ENCODE assay signal across 21 mouse cellular contexts in the genomic region with DNA sequence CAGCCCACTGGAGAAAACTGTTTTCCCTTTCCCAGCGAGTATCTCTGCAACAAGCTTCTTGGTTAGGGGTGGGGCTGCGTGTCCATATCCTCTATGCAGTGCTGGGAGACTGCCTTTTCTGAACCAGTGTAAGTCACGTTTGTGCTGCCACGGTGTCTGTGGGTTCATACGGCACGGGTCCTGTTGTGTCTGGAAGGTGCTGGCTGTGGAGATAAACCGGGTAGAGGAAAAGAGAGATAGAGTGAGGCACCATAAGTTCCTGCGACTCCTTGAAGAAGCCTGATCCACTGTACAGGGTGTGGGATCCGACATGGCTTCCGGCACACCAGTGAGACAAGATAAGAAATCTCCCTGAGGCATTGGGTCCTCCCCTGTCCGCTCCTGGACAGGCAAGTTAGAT. TPM values are rescaled to one million over a fixed set of nuclear protein-coding genes. Genes with fewer than 3 reads are reported as not detected.
DNase-seq lines count a peak whose midpoint lies in the region; ATAC-seq lines count a peak whose summit lies in the region.
"Had no signal": no experiment of that assay in that cellular context is flagged by ENCODE, and none has a peak within 500 bp of the region (broad histone marks: within the 10 kb centered on the region; RNA-seq: fewer than 3 reads in every experiment).

No protein-coding gene starts in this region.

- no peak for DNase-seq in heart, embryonic 10.5 days (ENCODE audit: low spot score)
- no peak for DNase-seq in heart, postnatal 25 days (ENCODE audit: low spot score)
- peak; percentile 25 for DNase-seq in c-Kit-negative CD71-positive TER-119-positive erythroid progenitor cells, embryonic 14.5 days (ENCODE audit: low read depth, low spot score)
- no peak for DNase-seq in urinary bladder, adult 2 months (ENCODE audit: low spot score)
- no peak for DNase-seq in adrenal gland, adult (ENCODE audit: inconsistent age in 2 of 2, low spot score in 1 of 2)
- DNase-seq in Muller cell, postnatal 12 days (ENCODE audit: inconsistent ontology term) = no peak
- DNase-seq: adrenal gland, adult 8-10 months; cerebellum, postnatal 10 days; kidney, adult 11 months; kidney, postnatal 36 days; lung, adult 18-20 months; midbrain, embryonic 14.5 days; right cerebral cortex, postnatal 14 days; thymus, adult 18-20 months had no signal

- peak overlapping the region; percentile 43 for H3K4me2 ChIP-seq in heart, embryonic 15.5 days
- H3K4me2 ChIP-seq in liver, embryonic 15.5 days = peak overlapping the region; percentile 68
- H3K4me2 ChIP-seq: embryonic facial prominence, embryonic 12.5 days; forebrain, embryonic 12.5 days; hindbrain, embryonic 13.5 days had no signal

- no peak overlapping the region for H3K9ac ChIP-seq in heart, embryonic 15.5 days
- H3K9ac ChIP-seq in liver, embryonic 15.5 days = peak overlapping the region; percentile 18; the same call in 1 of the 2 replicates
- H3K9ac ChIP-seq: embryonic facial prominence, embryonic 12.5 days; forebrain, embryonic 12.5 days; hindbrain, embryonic 13.5 days had no signal

- peaks cover 23% of the 10 kb centered on the region for H3K4me1 ChIP-seq in heart, embryonic 10.5 days
- peaks cover 12% of the 10 kb centered on the region for H3K4me1 ChIP-seq in heart, embryonic 15.5 days (replicated peaks)
- peaks cover 26% of the 10 kb centered on the region for H3K4me1 ChIP-seq in liver, embryonic 15.5 days (replicated peaks)
- H3K4me1 ChIP-seq: embryonic facial prominence, embryonic 12.5 days; forebrain, embryonic 12.5 days had no signal

- WGBS in heart, embryonic 10.5 days = 39% methylated on average over 11 of the region's 11 CpGs
- 41% methylated on average over 11 of the region's 11 CpGs for WGBS in heart, embryonic 15.5 days
- whole genome bisulfite sequencing in liver, embryonic 15.5 days (ENCODE audit: insufficient replicate concordance) = 11% methylated on average over 11 of the region's 11 CpGs

- no peaks in the 10 kb centered on the region for H3K27me3 ChIP-seq in heart, embryonic 10.5 days (ENCODE audit: insufficient read depth, poor library complexity, severe bottlenecking)
- no peaks in the 10 kb centered on the region for H3K27me3 ChIP-seq in heart, embryonic 15.5 days
- no peaks in the 10 kb centered on the region for H3K27me3 ChIP-seq in liver, embryonic 15.5 days
- H3K27me3 ChIP-seq: embryonic facial prominence, embryonic 12.5 days; forebrain, embryonic 12.5 days; hindbrain, embryonic 13.5 days had no signal

- no peaks in the 10 kb centered on the region for H3K9me3 ChIP-seq in heart, embryonic 10.5 days
- no peaks in the 10 kb centered on the region for H3K9me3 ChIP-seq in heart, embryonic 15.5 days (replicated peaks)
- no peaks in the 10 kb centered on the region for H3K9me3 ChIP-seq in liver, embryonic 15.5 days (replicated peaks)
- H3K9me3 ChIP-seq: embryonic facial prominence, embryonic 12.5 days; forebrain, embryonic 12.5 days; hindbrain, embryonic 13.5 days had no signal

- peak overlapping the region; percentile 79 for H3K27ac ChIP-seq in heart, embryonic 10.5 days
- no peak overlapping the region for H3K27ac ChIP-seq in heart, embryonic 15.5 days
- H3K27ac ChIP-seq in liver, embryonic 15.5 days (replicated peaks) = peak overlapping the region; percentile 64
- H3K27ac ChIP-seq: embryonic facial prominence, embryonic 12.5 days; forebrain, embryonic 12.5 days; hindbrain, embryonic 13.5 days had no signal

- no peak for ATAC-seq in heart, embryonic 15.5 days (replicated peaks; ENCODE audit: insufficient number of reproducible peaks, insufficient read depth, low FRiP score, low read depth)
- ATAC-seq in liver, embryonic 15.5 days (ENCODE audit: insufficient read depth) = peak; percentile 96

- intact Hi-C loops in heart, postnatal 25 days (cut with DNase I) = no loop called here

- H3K36me3 ChIP-seq in heart, embryonic 10.5 days = no peaks in the 10 kb centered on the region
- H3K36me3 ChIP-seq in heart, embryonic 15.5 days = no peaks in the 10 kb centered on the region
- H3K36me3 ChIP-seq in liver, embryonic 15.5 days (replicated peaks) = no peaks in the 10 kb centered on the region
- H3K36me3 ChIP-seq: embryonic facial prominence, embryonic 12.5 days; forebrain, embryonic 12.5 days; hindbrain, embryonic 13.5 days had no signal

- peak overlapping the region; percentile 18 for H3K4me3 ChIP-seq in heart, embryonic 10.5 days
- H3K4me3 ChIP-seq in heart, embryonic 15.5 days = no peak overlapping the region; the same call in 1 of the 2 replicates
- H3K4me3 ChIP-seq in liver, embryonic 15.5 days (replicated peaks) = peak overlapping the region; percentile 23
- H3K4me3 ChIP-seq: embryonic facial prominence, embryonic 12.5 days; forebrain, embryonic 12.5 days; hindbrain, embryonic 13.5 days had no signal

RNA-seq across cellular contexts. Expression of a gene that starts 14.7 kb away (rescaled TPM):
- polyA plus RNA-seq in heart, embryonic 10.5 days (2016; fragmentation: Nextera tagmentation; extraction: Ambion mirVana) = 0.84 and 2.0 TPM in 2 replicates
- 1 to 10 TPM; 2.5 to 2.9 TPM for total RNA-seq in heart, postnatal 25 days (2021)
- polyA plus RNA-seq in heart, embryonic 15.5 days (2015; fragmentation: Nextera tagmentation; extraction: Ambion mirVana) = 2.1 and 3.1 TPM in 2 replicates
- 0.33 and 0.45 TPM in 2 replicates for polyA plus RNA-seq in liver, embryonic 15.5 days (2015; fragmentation: Nextera tagmentation; extraction: Ambion mirVana)
- polyA plus RNA-seq in urinary bladder, adult 2 months (2012; rRNA removed) = 0.23 and 0.35 TPM in 2 replicates
- total RNA-seq: left cerebral cortex, postnatal 14 days had no signal
- polyA plus RNA-seq: midbrain, embryonic 14.5 days had no signal

RNA-seq across cellular contexts. Expression of a gene that starts 48.9 kb away (rescaled TPM):
- polyA plus RNA-seq in heart, embryonic 10.5 days (2016; fragmentation: Nextera tagmentation; extraction: Ambion mirVana) = 0.11 TPM in 1 of 2 replicates, not detected in the other
- not detected for total RNA-seq in heart, postnatal 25 days (2021)
- 0.10 TPM in 1 of 2 replicates, not detected in the other for polyA plus RNA-seq in heart, embryonic 15.5 days (2015; fragmentation: Nextera tagmentation; extraction: Ambion mirVana)
- polyA plus RNA-seq in liver, embryonic 15.5 days (2015; fragmentation: Nextera tagmentation; extraction: Ambion mirVana) = not detected in 2 replicates
- 0.17 TPM in 1 of 2 replicates, not detected in the other for polyA plus RNA-seq in urinary bladder, adult 2 months (2012; rRNA removed)
- total RNA-seq: adrenal gland, adult 8-10 months; gastrocnemius, postnatal 4 days had no signal
- polyA plus RNA-seq: embryonic facial prominence, embryonic 12.5 days; forebrain, embryonic 12.5 days; hindbrain, embryonic 13.5 days; midbrain, embryonic 14.5 days had no signal
